Mouse (Mus musculus): ENCODE measurements around the gene AC141477.1. TPM values are rescaled to one million over a fixed set of nuclear protein-coding genes. Genes with fewer than 3 reads are reported as not detected.

Gene AC141477.1
- not detected in 2 replicates for total RNA-seq (2021)
- long read RNA-seq, experiment 1: 0 reads
- long read RNA-seq, experiment 2: 0 reads

DNA sequence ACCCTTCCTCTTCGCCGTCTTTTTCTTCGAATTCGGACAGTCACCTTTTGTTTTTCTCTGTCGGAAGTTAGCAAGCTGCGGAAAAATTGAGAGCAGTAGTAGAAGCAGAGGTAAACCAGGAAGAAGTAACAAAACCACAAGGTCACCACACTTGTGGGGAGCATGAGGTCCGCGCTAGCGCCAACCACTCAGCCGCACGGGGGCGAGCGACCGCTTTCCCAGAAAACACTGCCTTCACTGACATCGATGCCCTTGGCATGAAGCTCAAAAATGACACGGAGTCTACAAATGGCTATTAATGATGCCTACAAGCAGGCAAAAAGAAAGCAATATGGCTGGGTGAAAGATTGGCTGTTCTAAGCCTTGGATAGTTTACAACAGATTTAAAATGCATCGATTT, at the start of gene AC141477.1:
TSS of gene AC141477.1 (minus strand) at position 164 of the 400 bp plus-strand sequence.
- DNase-seq: no peak

DNA sequence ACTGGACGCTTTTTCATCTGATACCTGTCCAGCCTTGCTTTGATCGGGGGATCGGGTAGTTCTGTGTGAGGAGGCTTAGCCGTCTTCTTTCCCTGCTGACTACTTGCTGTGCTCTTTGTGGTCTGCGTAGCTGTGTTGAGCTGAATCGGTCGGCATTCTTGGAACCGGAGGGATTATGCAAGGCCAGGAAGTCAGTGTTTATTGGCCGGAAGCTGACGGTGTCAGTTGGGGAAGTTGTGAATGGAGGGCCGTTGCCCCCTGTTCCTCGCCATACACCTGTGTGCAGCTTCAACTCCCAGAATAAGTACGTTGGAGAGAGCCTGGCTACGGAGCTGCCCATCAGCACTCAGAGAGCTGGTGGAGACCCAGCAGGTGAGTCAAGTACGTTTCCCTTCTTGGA, 49.0 kb upstream of the AC141477.1 start:
- DNase-seq: no peak

DNA sequence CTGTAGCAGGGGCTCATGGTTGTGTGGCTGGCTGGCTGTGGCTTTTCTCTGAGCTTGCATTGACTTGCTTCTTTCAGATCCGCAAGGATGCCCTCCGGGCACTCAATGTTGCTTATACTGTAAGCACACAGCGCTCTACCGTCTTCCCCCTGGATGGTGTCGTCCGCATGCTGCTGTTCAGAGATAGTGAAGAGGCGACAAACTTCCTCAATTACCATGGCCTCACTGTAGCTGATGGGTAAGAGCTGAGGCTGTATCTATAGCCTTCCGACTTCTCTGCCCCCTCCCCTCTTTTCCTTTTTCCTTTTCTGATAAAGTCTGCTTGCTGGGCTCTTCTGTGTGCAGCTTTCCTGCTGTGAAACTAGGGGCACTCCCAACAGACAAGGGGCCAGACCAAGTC, 48.0 kb upstream of the AC141477.1 start:
- DNase-seq: no peak

DNA sequence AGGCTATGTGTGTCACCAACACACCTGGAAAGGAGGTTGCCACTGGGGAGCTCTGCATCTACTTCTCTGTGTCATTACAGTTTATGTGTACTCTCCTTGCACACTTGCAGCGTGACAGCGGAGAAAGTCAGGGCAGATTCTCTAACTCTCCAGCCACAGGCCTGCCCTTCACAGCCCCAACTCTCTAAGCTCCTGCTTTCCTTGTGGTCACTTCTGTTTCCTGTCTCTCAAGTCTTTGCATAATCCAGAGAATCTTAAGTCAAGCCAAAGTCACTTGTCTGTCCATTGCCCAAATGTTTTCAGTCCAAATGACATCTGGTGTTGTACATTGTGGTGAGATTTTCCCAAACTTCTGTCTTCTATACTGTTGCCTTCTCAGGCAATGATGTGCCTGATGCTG, 46.1 kb upstream of the AC141477.1 start:
- DNase-seq: no peak

DNA sequence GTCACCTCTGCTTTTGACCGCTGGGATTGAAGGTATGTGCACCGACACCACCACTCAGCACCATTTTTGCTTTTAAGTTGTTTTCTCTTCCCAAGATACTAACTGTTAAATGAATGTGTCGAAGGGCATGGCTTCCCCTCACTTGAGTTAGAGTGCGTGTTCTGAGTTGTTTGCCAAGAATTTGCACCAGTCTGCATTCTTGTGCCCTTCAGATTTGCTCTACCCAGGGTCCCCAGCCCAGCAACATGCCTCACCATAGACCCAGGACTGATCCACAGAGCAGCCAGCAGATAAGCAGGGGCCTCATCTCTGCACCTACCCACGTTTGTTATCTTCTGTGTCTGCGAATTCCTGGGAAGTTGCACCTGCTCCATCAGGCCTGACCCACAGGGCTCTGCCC, 41.2 kb upstream of the AC141477.1 start:
- DNase-seq: no peak

DNA sequence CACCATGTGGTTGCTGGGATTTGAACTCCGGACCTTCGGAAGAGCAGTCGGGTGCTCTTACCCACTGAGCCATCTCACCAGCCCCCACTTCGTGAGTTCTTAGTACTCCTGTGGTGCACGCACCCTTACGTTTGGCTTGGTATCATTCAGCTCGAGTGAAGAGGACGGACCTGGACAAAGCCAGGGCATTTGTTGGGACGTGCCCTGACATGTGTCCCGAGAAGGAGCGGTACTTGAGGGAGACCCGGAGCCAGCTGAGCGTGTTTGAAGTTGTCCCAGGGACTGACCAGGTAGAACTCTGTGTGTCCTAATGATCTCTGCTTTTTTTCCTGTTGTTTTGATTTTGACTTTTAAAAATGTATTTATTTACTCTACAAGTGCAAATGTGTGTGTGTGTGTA, 40.6 kb upstream of the AC141477.1 start:
- no peak for DNase-seq

DNA sequence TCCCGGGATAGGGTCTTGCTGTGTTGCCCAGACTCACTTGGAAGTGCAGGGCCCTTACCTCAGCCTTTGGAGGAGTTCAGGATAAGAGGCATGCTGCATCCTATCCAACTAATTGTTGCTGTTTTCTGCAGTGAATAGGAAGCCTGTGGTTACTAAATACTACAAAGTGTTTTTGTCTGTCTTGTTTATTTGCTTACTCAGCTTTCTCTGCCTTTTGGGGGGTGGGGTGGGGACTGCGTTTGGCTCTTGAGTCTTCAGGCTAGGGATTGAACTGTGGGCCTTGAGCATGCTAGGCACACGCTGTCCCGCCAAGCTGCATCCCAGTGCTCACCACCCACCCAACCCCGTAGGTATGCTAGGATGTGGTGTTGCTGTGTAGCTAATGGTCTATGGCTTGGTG, 33.5 kb upstream of the AC141477.1 start:
- no peak for DNase-seq

GRCm38 (mm10) chr10:76468203-76469162, 28.2 kb upstream of the AC141477.1 start, which contains the start of the genes Mcm3ap and Ybey:
TSS of gene Mcm3ap (plus strand) at chr10:76468927.
TSS of gene Ybey (minus strand) at chr10:76469114.
- DNase-seq: peak; percentile 93

- no peak for DNase-seq
These were observed 22.5 kb upstream of the AC141477.1 start for GRCm38 (mm10) chr10:76462721-76463120.

DNA sequence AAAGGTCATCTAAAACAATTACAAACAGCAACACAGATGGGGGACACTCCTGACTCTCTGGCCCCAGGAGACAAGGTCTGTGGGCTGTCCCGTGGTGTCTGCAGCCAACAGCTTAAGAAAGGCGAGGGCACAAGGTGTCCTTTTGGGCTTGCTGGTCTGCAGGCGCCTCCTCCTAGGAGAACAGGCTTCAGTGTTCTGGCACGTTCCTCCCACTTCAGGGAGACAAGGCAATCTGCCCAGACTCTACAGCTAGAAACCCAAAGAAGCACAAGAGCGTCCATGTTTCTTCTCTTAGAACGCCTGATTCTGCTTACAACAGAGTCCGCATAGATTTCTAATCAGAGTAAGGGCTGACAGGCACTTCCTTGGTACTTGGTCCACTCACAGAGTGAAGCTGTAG, 22.1 kb upstream of the AC141477.1 start:
- no peak for DNase-seq

DNA sequence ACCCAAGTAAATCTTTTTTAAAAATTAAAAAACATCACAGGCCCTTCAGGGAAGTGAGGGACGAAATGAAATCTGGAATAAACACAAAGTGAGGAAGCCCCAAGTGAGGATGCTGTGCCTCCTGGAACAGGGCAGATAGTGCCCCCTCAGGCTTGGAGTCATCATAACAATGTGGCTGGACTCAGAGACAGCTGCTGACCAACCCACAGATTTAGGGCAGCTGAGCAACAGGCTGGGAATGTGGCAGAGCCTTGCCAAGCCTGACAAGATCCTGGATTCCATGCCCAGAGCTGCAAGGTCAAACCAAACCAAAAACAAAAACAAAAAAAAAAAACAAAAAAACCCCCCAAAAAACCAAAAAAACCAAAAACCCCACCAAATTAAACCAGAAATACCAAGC, 21.0 kb upstream of the AC141477.1 start:
- DNase-seq: peak; percentile 36

GRCm38 (mm10) chr10:76455289-76455688, 15.0 kb upstream of the AC141477.1 start:
- peak; percentile 69 for DNase-seq

DNA sequence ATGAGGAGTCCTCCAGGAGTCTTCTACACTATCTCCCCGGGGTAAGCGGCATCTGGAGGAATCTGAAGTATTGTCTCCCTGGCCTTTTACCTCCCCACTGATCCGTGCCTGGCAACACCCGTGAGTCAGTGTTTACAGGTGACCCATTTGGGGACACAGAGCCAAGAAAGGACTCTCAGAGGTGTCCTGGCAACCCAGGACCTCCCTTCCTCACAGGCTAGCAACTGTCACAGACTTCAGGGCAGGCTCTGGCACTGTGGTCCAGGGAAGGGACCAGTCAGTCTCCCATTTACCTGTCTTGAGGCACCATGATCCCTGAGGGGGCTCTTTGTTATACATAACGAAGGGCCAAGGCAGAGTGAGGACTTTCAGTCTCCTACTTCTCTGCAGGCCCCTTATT, 8.6 kb upstream of the AC141477.1 start, which contains the start of gene 2610028H24Rik:
TSS of gene 2610028H24Rik (plus strand) at position 231 of the 400 bp plus-strand sequence.
- no peak for DNase-seq

DNA sequence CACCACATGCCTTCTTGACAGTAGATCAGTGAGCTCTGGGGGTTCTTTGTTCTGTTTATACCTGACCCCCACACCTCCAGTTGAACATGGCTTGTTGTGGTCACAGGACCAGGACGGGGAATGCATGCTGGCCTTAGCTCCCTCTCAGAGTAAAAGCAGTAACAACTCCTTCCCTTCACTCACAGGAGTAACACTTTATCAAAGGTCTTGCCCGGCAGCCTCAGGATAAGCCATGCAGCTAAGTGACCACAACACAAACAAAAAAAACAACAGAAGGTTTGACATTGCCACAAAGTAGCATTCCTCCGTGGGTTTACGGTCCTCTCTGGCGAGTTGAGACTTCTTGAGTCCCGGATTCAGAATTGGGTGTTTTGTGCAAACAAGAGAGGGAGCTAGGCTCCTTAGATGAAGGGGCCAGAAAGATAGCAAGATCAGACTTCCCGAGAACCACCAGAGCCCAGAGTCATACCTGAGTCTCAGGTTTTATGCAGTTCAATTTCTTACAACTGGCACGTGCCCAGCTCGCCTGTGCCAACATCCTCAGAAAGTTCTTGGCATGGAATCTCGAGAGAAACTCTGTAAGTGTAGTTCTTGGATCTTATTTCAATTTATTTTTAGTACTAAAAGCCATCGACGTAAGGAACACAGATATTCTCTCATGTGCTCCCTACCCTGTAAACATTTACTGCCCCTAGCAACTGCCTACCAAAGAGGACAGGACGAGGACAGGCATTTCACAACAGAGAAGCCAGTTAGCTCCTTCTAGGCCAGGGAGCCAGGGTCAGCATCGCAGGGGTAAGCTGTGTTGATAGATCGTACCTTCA, 7.4 kb upstream of the AC141477.1 start:
- no peak for DNase-seq

GRCm38 (mm10) chr10:76445996-76446681, 5.9 kb upstream of the AC141477.1 start:
- no peak for DNase-seq

GRCm38 (mm10) chr10:76442178-76443088, 2.2 kb upstream of the AC141477.1 start, which contains the start of gene Pcnt:
TSS of gene Pcnt (minus strand) at chr10:76442786.
- peak; percentile 99 for DNase-seq

DNA sequence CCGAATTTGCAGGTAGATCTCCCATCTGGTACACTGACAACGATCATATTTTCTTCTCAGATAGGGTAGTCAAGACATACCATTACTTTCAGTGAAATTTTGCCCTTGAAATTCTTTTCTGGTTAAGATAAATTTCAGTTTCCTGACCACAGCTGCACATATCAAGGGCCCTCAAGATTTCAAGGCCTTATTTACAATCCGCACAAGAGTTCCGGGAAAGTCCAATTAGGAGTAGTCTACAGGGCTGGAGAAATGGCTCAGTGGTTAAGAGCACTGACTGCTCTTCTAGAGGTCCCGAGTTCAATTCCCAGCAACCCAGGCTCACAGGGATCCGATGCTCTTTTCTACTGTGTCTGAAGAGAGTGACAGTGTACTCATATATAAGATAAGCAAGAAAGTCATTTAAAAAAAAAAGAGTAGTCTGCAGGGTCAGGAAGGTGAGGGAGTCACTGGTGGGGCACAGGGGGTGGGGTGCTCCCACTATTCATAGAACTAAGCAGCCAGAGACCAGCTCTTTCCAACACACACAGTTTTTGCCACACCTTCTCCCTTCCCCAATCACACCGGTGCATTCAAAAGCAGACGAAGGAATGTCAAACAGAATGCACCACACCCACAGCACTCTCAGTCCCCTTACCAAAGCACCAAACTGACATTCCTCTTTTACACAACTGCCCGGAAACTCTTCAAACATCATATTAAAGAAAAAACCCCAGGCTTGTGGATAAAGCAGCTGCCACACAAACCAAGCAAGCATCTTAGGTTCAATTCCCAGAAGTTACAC, 945 bp downstream of the AC141477.1 start:
- DNase-seq: no peak

- no peak for DNase-seq
These were observed 6.3 kb downstream of the AC141477.1 start for GRCm38 (mm10) chr10:76433925-76434324.

DNA sequence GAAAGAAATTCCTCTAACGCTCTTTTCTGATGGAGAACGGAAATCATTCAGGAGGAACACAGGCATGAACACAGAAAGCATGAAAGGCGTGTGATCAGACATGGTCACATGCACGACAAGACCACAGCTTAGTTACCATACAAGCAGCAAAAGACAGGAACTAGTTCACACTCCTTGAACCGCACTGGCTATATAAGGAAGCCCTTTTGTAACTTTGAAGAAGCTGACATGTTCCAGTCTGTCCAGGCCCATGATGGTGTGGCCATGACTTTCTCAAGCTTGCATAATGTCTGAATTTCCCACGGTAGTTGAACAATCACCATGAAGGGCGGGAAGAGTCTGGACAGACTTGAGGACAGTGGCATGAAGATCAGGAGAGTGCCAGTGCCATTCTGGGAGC, 14.6 kb downstream of the AC141477.1 start:
- no peak for DNase-seq

DNA sequence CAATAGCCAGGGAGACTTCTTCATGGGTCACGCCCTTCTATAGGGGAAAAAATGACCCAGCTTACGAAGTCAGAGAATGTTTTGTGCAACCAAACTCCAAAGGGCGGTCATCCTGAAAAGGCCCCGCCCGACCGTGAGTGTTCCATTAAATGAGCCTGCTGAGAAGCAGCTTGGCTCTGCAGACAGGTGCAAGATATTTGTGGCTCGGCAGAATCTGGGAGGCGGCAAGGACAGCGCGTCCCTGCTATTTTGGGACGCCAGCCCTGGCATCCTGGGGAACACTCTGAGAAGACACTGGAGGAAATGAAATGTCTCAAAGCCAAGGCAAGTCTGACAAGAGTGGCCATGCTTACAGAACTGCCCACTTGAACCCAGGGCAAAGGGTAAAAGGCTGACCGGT, 23.4 kb downstream of the AC141477.1 start:
- no peak for DNase-seq

Measured in adrenal gland, postnatal 14 days (tissue).